In the genomic region with DNA sequence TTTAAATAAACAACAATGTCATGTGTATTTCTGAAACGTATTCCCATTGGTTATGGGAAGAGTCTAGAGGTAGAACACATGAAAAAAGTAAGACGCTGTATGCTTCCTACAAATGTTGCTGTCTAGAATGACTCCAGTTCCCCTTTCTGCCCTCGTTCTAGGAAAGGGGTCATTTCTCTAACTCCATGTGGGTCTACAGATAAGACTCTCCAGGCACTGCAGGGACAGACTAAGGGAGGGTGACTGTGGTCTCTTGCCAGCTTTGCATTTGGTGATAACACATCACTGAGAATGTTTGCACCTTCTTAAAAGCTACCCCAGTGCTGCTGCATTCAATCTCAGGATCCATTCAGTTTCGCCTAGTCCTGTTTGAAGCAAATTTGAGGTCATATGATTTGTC, we compare ENCODE assay signal across 27 mouse cellular contexts. TPM values are rescaled to one million over a fixed set of nuclear protein-coding genes. Genes with fewer than 3 reads are reported as not detected.
DNase-seq lines count a peak whose midpoint lies in the region; ATAC-seq lines count a peak whose summit lies in the region.
"Had no signal": no experiment of that assay in that cellular context is flagged by ENCODE, and none has a peak within 500 bp of the region (broad histone marks: within the 10 kb centered on the region; RNA-seq: fewer than 3 reads in every experiment).

No protein-coding gene starts in this region.

- ATAC-seq in granulocyte monocyte progenitor cell, adult 5-6 weeks (replicated peaks; ENCODE audit: poor library complexity, severe bottlenecking) = peak; percentile 75
- ATAC-seq in liver, embryonic 13.5 days (ENCODE audit: low read depth) = peak; percentile 70
- ATAC-seq in megakaryocyte-erythroid progenitor cell, adult 5-6 weeks (replicated peaks; ENCODE audit: low FRiP score, low TSS enrichment, poor library complexity, severe bottlenecking) = peak; percentile 90
- ATAC-seq: activated CD4-positive, CD25-positive, alpha-beta regulatory T cell, adult 4 months; CD4-positive, CD25-positive, alpha-beta regulatory T cell, adult 4 months; forebrain, embryonic 15.5 days; inflammation-experienced regulatory T-cells, adult 6 months; Patski had no signal

- H3K4me1 ChIP-seq in liver, embryonic 13.5 days (replicated peaks) = peaks cover 7% of the 10 kb centered on the region
- H3K4me1 ChIP-seq: embryonic facial prominence, embryonic 10.5 days; forebrain, embryonic 15.5 days; hindbrain, embryonic 15.5 days had no signal

- no peaks in the 10 kb centered on the region for H3K9me3 ChIP-seq in liver, embryonic 13.5 days (replicated peaks)
- H3K9me3 ChIP-seq: embryonic facial prominence, embryonic 10.5 days; forebrain, embryonic 15.5 days; heart, embryonic 12.5 days; hindbrain, embryonic 15.5 days had no signal

- no peaks in the 10 kb centered on the region for H3K27me3 ChIP-seq in liver, embryonic 13.5 days
- H3K27me3 ChIP-seq: forebrain, embryonic 15.5 days; heart, embryonic 12.5 days; hindbrain, embryonic 15.5 days had no signal

- 14% methylated on average over 4 of the region's 4 CpGs for WGBS in liver, embryonic 13.5 days (ENCODE audit: insufficient replicate concordance)

- no peak overlapping the region for H3K27ac ChIP-seq in liver, embryonic 13.5 days
- H3K27ac ChIP-seq: embryonic facial prominence, embryonic 10.5 days; forebrain, embryonic 15.5 days; hindbrain, embryonic 15.5 days had no signal

- no peak overlapping the region for H3K4me3 ChIP-seq in liver, embryonic 13.5 days (replicated peaks)
- H3K4me3 ChIP-seq: embryonic facial prominence, embryonic 10.5 days; forebrain, embryonic 15.5 days; heart, embryonic 12.5 days; hindbrain, embryonic 15.5 days had no signal

- no peaks in the 10 kb centered on the region for H3K36me3 ChIP-seq in liver, embryonic 13.5 days
- H3K36me3 ChIP-seq: embryonic facial prominence, embryonic 10.5 days; forebrain, embryonic 15.5 days; G1E; heart, embryonic 12.5 days; hindbrain, embryonic 15.5 days had no signal

- no peak overlapping the region for H3K4me2 ChIP-seq in liver, embryonic 13.5 days
- H3K4me2 ChIP-seq: forebrain, embryonic 15.5 days; heart, embryonic 12.5 days; hindbrain, embryonic 15.5 days had no signal

- H3K9ac ChIP-seq in liver, embryonic 13.5 days = no peak overlapping the region
- H3K9ac ChIP-seq: forebrain, embryonic 15.5 days; heart, embryonic 12.5 days; hindbrain, embryonic 15.5 days had no signal

- peak; percentile 85 for DNase-seq in MEL-GATA-1-ER (ENCODE audit: extremely low read depth, low read depth)
- peak; percentile 15 for DNase-seq in liver, embryonic 13.5 days
- DNase-seq in ovary, postnatal 14 days (ENCODE audit: low spot score) = no peak
- DNase-seq in kidney, postnatal 4 days = no peak
- no peak for DNase-seq in urinary bladder, postnatal 4 days (ENCODE audit: low spot score in 2 of 2)
- DNase-seq: adrenal gland, postnatal 14 days; B cell, adult 2 months; cerebellum, adult 18-20 months; cerebellum, adult 9-11 months; cerebellum, postnatal 36 days; gastrocnemius, postnatal 14 days had no signal

RNA-seq across cellular contexts. Expression of a gene that starts 17.0 kb away (rescaled TPM):
- not detected in 2 replicates for total RNA-seq in granulocyte monocyte progenitor cell, adult 5-6 weeks (2014; fragmentation: Nextera tagmentation)
- total RNA-seq in granulocyte monocyte progenitor cell, adult 5-6 weeks (2017) = not detected in 2 replicates
- polyA plus RNA-seq in liver, embryonic 13.5 days (2015; fragmentation: Nextera tagmentation; extraction: Ambion mirVana) = not detected in 2 replicates
- total RNA-seq in megakaryocyte-erythroid progenitor cell, adult 5-6 weeks (2014; fragmentation: Nextera tagmentation) = not detected in 2 replicates
- not detected in 2 replicates for total RNA-seq in megakaryocyte-erythroid progenitor cell, adult 5-6 weeks (2017)
- total RNA-seq: adrenal gland, adult 18-20 months; adrenal gland, postnatal 14 days; gastrocnemius, postnatal 14 days; heart, adult 8-10 months; heart, postnatal 25 days had no signal
- polyA plus RNA-seq: G1E; gonadal fat pad, adult 2 months; heart, embryonic 12.5 days; heart, embryonic 16.5 days; Patski had no signal

RNA-seq across cellular contexts. Expression of a gene that starts 38.0 kb away (rescaled TPM):
- total RNA-seq in granulocyte monocyte progenitor cell, adult 5-6 weeks (2014; fragmentation: Nextera tagmentation) = 0.24 and 0.38 TPM in 2 replicates
- 0.72 and 1.9 TPM in 2 replicates for total RNA-seq in granulocyte monocyte progenitor cell, adult 5-6 weeks (2017)
- 0.03 and 0.07 TPM in 2 replicates for polyA plus RNA-seq in liver, embryonic 13.5 days (2015; fragmentation: Nextera tagmentation; extraction: Ambion mirVana)
- total RNA-seq in megakaryocyte-erythroid progenitor cell, adult 5-6 weeks (2014; fragmentation: Nextera tagmentation) = 0.42 TPM in 1 of 2 replicates, not detected in the other
- total RNA-seq in megakaryocyte-erythroid progenitor cell, adult 5-6 weeks (2017) = 0.11 TPM in 1 of 2 replicates, not detected in the other
- total RNA-seq: G1E had no signal
- polyA plus RNA-seq: activated CD4-positive, CD25-positive, alpha-beta regulatory T cell, adult 4 months; CD4-positive, CD25-positive, alpha-beta regulatory T cell, adult 4 months; forebrain, embryonic 15.5 days; G1E; inflammation-experienced regulatory T-cells, adult 6 months; Patski had no signal

Comparison
In these comparisons a context has a peak if more than half of its experiments do, and no peak if none do; other contexts are left out.
1. DNase-seq: peak in MEL-GATA-1-ER (single experiment) and liver, embryonic 13.5 days (single experiment); none in ovary, postnatal 14 days (single experiment), kidney, postnatal 4 days (0 of 2) and urinary bladder, postnatal 4 days (0 of 2).
2. Peak in every context shown above with its lines, with median percentiles within 50 percentile points of each other: ATAC-seq.